Mouse (Mus musculus): Measurements from ENCODE around the gene Plcl1.

Gene Plcl1

GRCm38 (mm10) chr1:55525100-55525499 lies 119.4 kb downstream of the Plcl1 start:
- DNase-seq (ENCODE audit: low spot score) = no peak

GRCm38 (mm10) chr1:55525748-55526147 lies 120.0 kb downstream of the Plcl1 start:
- DNase-seq (ENCODE audit: low spot score) = no peak

GRCm38 (mm10) chr1:55528547-55529304 lies 123.0 kb downstream of the Plcl1 start:
- no peak for DNase-seq (ENCODE audit: low spot score)

- DNase-seq (ENCODE audit: low spot score) = no peak
Measured at GRCm38 (mm10) chr1:55533823-55534222, 128.1 kb downstream of the Plcl1 start.

GRCm38 (mm10) chr1:55554405-55554804 lies 148.7 kb downstream of the Plcl1 start:
- DNase-seq (ENCODE audit: low spot score) = no peak

- no peak for DNase-seq (ENCODE audit: low spot score)
Measured at GRCm38 (mm10) chr1:55557960-55558359, 152.2 kb downstream of the Plcl1 start.

GRCm38 (mm10) chr1:55558409-55558808 lies 152.7 kb downstream of the Plcl1 start:
- no peak for DNase-seq (ENCODE audit: low spot score)

GRCm38 (mm10) chr1:55559998-55560397 lies 154.3 kb downstream of the Plcl1 start:
- no peak for DNase-seq (ENCODE audit: low spot score)

- no peak for DNase-seq (ENCODE audit: low spot score)
Measured at GRCm38 (mm10) chr1:55565933-55566332, 160.2 kb downstream of the Plcl1 start.

GRCm38 (mm10) chr1:55567801-55568360 lies 162.2 kb downstream of the Plcl1 start:
- no peak for DNase-seq (ENCODE audit: low spot score)

- no peak for DNase-seq (ENCODE audit: low spot score)
Measured at GRCm38 (mm10) chr1:55570225-55570624, 164.5 kb downstream of the Plcl1 start.

GRCm38 (mm10) chr1:55571399-55571798 lies 165.7 kb downstream of the Plcl1 start:
- DNase-seq (ENCODE audit: low spot score) = no peak

GRCm38 (mm10) chr1:55572202-55572601 lies 166.5 kb downstream of the Plcl1 start:
- DNase-seq (ENCODE audit: low spot score) = no peak

- no peak for DNase-seq (ENCODE audit: low spot score)
Measured at GRCm38 (mm10) chr1:55572664-55573063, 166.9 kb downstream of the Plcl1 start.

GRCm38 (mm10) chr1:55575916-55576315 lies 170.2 kb downstream of the Plcl1 start:
- DNase-seq (ENCODE audit: low spot score) = no peak

GRCm38 (mm10) chr1:55581752-55582151 lies 176.0 kb downstream of the Plcl1 start:
- no peak for DNase-seq (ENCODE audit: low spot score)

GRCm38 (mm10) chr1:55585441-55585840 lies 179.7 kb downstream of the Plcl1 start:
- no peak for DNase-seq (ENCODE audit: low spot score)

- DNase-seq (ENCODE audit: low spot score) = no peak
Measured at GRCm38 (mm10) chr1:55588090-55588489, 182.4 kb downstream of the Plcl1 start.

GRCm38 (mm10) chr1:55590047-55590446 lies 184.3 kb downstream of the Plcl1 start:
- no peak for DNase-seq (ENCODE audit: low spot score)

- no peak for DNase-seq (ENCODE audit: low spot score)
Measured at GRCm38 (mm10) chr1:55600496-55600895, 194.8 kb downstream of the Plcl1 start.

- DNase-seq (ENCODE audit: low spot score) = no peak
Measured at GRCm38 (mm10) chr1:55604593-55604992, 198.9 kb downstream of the Plcl1 start.

- no peak for DNase-seq (ENCODE audit: low spot score)
Measured at GRCm38 (mm10) chr1:55605450-55605849, 199.7 kb downstream of the Plcl1 start.

GRCm38 (mm10) chr1:55605956-55606355 lies 200.2 kb downstream of the Plcl1 start:
- no peak for DNase-seq (ENCODE audit: low spot score)

GRCm38 (mm10) chr1:55606405-55606804 lies 200.7 kb downstream of the Plcl1 start:
- no peak for DNase-seq (ENCODE audit: low spot score)

All from layer of hippocampus, adult 11-12 months (tissue).